Mouse (Mus musculus) C2C12 (cell line): Measurements from ENCODE around the gene Sdhb.
A peak's percentile ranks its signal among the peaks of the same experiment; 100 is the strongest.

ENCODE experiments used
- CEBPB ChIP-seq: IDR thresholded peaks from one replicate; pipeline ENCODE4 v1.6.1; 2011; ENCODE audit warnings: low read depth, mild to moderate bottlenecking, control low read depth, moderate library complexity
- CTCF ChIP-seq: IDR thresholded peaks from one replicate; pipeline ENCODE4 v1.5.1; 2011; ENCODE audit not compliant: control insufficient read depth, insufficient read depth, insufficient read length
- FOSL1 ChIP-seq: IDR thresholded peaks from one replicate; pipeline ENCODE4 v1.8.0; 2011; ENCODE audit warnings: mild to moderate bottlenecking, low read length; ENCODE audit not compliant: poor library complexity, insufficient read depth, severe bottlenecking
- MAX ChIP-seq: IDR thresholded peaks from one replicate; pipeline ENCODE4 v1.6.1; 2011; ENCODE audit warnings: mild to moderate bottlenecking, control low read depth
- MYOG ChIP-seq: IDR thresholded peaks from one replicate; pipeline ENCODE4 v1.6.1; 2011; ENCODE audit not compliant: control insufficient read depth, insufficient read length; ENCODE audit errors: extremely low read depth
- USF1 ChIP-seq: IDR thresholded peaks from one replicate; pipeline ENCODE4 v1.6.1; 2011; ENCODE audit warnings: low read depth, mild to moderate bottlenecking, control low read depth, moderate library complexity

DNA sequence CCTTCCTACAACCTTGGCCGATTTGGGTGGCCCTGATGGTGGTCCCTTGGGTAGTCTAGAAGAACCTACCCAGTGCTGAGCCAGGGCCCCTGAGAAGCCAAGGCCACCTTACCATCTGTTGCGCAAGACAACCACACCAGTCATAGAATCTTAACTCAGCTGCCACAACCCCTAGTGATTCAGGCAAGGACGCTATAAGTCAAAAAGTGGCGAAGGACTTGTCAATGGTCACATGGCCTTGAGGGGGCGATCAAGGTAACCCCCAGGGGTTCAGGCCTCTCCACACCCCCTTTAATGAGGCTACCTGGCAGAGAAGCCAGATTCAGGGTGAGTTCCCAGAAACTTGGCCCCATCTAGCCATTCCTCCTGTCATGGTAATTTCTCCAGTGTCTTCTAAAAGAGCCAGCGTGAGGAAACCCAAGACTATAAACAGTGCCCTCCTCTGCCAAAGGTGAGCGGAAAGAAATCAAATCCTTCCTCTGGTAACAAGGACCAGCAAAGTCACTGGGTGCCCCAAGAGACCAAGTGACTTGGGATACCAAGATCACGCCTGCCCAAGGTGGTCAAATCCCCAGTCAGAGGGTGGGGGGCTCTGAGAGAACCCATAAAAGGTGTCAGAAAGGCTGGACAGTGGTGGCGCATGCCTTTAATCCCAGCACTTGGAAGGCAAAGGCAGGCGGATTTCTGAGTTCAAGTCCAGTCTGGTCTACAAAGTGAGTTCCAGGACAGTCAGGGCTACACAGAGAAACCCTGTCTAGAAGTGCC lies 1.1 kb upstream of the Sdhb start:
- TF ChIP-seq CTCF, result no peak
- TF ChIP-seq FOSL1, result no peak
- TF ChIP-seq MYOG, result no peak
- TF ChIP-seq USF1, result no peak
- TF ChIP-seq MAX, result no peak
- TF ChIP-seq CEBPB, result peak; percentile 76
